Mouse (Mus musculus) hindbrain, embryonic 11.5 days (tissue): Measurements from ENCODE around the gene Tbxas1. TPM values are rescaled to one million over a fixed set of nuclear protein-coding genes. Genes with fewer than 3 reads are reported as not detected.

Experiments
- ATAC-seq: fragments of 200-750 bp; cut with Nextera tagmentation; 2 replicates; pipeline ENCODE4 v1.8.0; 2017; ENCODE audit warnings: mild to moderate bottlenecking, moderate TSS enrichment, moderate library complexity; ENCODE audit not compliant: low FRiP score
- DNase-seq: peaks from one replicate; pipeline ENCODE4 v3.0.0-alpha.2; 2015; ENCODE audit warnings: low spot score
- H3K27ac ChIP-seq: fragments of 300-500 bp; sonication (generic); 2 replicates; pipeline ENCODE4 v1.5.1; 2014; ENCODE audit warnings: mild to moderate bottlenecking, low read depth, low read length
- H3K27me3 ChIP-seq: fragments of 300-500 bp; sonication (generic); 2 replicates; pipeline ENCODE4 v1.6.1; 2014; ENCODE audit warnings: mild to moderate bottlenecking, low read length, moderate library complexity, mixed read lengths; ENCODE audit not compliant: control insufficient read depth, insufficient read depth
- H3K36me3 ChIP-seq: fragments of 300-500 bp; sonication (generic); 2 replicates; pipeline ENCODE4 v1.6.1; 2014; ENCODE audit warnings: mild to moderate bottlenecking, low read length, moderate library complexity, mixed read lengths; ENCODE audit not compliant: control insufficient read depth, insufficient read depth
- H3K4me1 ChIP-seq: fragments of 300-500 bp; sonication (generic); replicated peaks from 2 replicates; pipeline ENCODE4 v1.6.1; 2014; ENCODE audit warnings: low read length, mixed read lengths; ENCODE audit not compliant: control insufficient read depth, insufficient read depth
- H3K4me2 ChIP-seq: fragments of 300-500 bp; sonication (generic); replicated peaks from 2 replicates; pipeline ENCODE4 v1.6.1; 2014; ENCODE audit warnings: mild to moderate bottlenecking, low read depth, low read length
- H3K4me3 ChIP-seq: fragments of 300-500 bp; sonication (generic); 2 replicates; pipeline ENCODE4 v1.5.1; 2014; ENCODE audit warnings: low read depth, low read length
- H3K9ac ChIP-seq: fragments of 300-500 bp; sonication (generic); 2 replicates; pipeline ENCODE4 v1.6.1; 2014; ENCODE audit warnings: low read depth, low read length
- H3K9me3 ChIP-seq: fragments of 300-500 bp; sonication (generic); 2 replicates; pipeline ENCODE4 v1.6.1; 2016; ENCODE audit warnings: low read length; ENCODE audit not compliant: control insufficient read depth
- WGBS: fragments of 180-500 bp; shearing (Covaris S2); extraction: QIAGEN DNeasy Blood & Tissue Kit; methylation state at CpG from one replicate; pipeline ENCODE4 v1.1.7; 2014; 5-methylcytosine and 5-hydroxymethylcytosine counted together
- polyA plus RNA-seq: library from polyadenylated mRNA; unstranded; fragments of >200 nt; fragmentation: Nextera tagmentation; extraction: Ambion mirVana; gene quantifications from 2 replicates; pipeline ENCODE4 v1.2.1, GENCODE M21; 2014

Tbxas1 gene
- polyA plus RNA-seq, 1 experiment from 2014 or later = 0.69 TPM

- DNase-seq (no peak), ATAC-seq (no peak)
- H3K27me3 ChIP-seq = no peaks in the 10 kb centered on the region
- no peaks in the 10 kb centered on the region for H3K9me3 ChIP-seq
- no peak overlapping the region for H3K27ac ChIP-seq
- H3K36me3 ChIP-seq = no peaks in the 10 kb centered on the region
- WGBS = 85% methylated on average over 12 of the region's 12 CpGs
- no peak overlapping the region for H3K4me2 ChIP-seq
- H3K4me3 ChIP-seq = no peak overlapping the region
- 0 out of 2 replicates have a peak, but pooled peaks cover 2% of the 10 kb centered on the region for H3K4me1 ChIP-seq
- H3K9ac ChIP-seq = no peak overlapping the region
These were observed 128.8 kb downstream of the Tbxas1 start for GRCm38 (mm10) chr6:39004003-39004473.

DNA sequence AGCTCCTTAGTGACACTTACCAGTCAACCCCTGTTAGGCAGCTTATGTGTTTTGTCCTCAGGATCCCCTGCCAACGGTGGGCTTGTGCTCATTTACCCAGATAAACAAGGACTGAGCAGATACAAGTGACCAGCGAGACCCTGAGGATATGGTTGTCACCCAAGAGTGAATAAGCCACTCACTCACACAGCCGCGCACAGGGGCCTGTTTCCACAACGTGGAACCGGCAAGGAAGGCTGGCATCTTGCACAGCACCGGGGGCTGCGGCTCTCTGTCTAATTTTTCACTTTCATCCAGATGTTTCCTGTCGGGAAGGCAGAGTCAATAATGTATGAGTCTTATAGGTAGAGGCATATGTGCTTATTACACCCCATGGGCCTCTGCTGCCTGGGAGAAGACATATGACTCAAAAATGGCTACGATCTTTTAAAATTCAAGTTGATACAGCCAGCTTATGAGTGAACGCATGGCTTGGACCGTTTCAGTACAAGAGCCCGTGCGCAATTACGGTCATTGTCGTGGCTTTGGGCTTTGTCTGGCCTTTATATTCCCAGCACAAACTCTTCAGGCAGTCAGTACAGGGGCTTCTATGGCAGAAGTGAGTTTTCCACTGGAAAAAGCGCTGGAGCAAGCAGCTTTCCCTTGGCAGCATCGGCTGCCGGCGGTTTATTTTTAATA, 130.2 kb downstream of the Tbxas1 start:
- Histone ChIP-seq H3K4me3 (no peak overlapping the region), H3K36me3 (no peaks in the 10 kb centered on the region), H3K4me1 (0 out of 2 replicates have a peak, but pooled peaks cover 2% of the 10 kb centered on the region), H3K9me3 (no peaks in the 10 kb centered on the region), H3K9ac (no peak overlapping the region), H3K27me3 (no peaks in the 10 kb centered on the region), H3K4me2 (no peak overlapping the region), H3K27ac (no peak overlapping the region)
- DNase-seq = no peak
- ATAC-seq = no peak
- 82% methylated on average over 20 of the region's 20 CpGs for WGBS

DNA sequence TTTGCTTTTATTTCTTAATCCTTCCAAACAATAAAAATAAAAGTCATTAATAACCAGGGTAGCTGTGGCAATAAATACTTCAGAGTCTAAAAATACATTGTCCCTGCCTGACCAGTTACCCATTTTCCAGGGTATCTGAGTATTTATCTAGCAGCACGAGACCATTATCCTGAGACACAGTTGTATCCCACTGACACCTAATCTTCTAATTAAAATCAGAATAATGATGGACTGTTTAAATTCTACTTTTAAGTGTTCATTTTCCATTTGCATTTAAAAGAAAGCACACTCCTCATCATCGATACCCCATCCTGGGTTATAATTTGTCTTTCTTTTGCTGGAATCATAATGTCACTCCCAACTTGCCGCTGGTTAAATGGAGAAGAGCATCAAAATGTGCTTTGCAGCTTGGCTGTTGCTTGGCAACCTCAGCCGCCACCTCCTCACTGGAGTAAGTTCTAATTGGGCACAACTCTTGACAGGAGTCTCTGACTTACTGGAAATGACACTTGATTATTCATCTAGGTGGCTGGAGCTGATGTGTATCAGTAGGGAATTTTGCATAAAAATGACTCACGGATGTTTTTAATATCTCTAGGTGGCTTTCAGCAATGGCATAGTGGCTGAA, 130.9 kb downstream of the Tbxas1 start:
- 0 out of 2 replicates have a peak, but pooled peaks cover 2% of the 10 kb centered on the region for H3K4me1 ChIP-seq
- H3K9ac ChIP-seq = no peak overlapping the region
- no peak overlapping the region for H3K4me3 ChIP-seq
- H3K27me3 ChIP-seq = no peaks in the 10 kb centered on the region
- DNase-seq = no peak
- WGBS = 68% methylated on average over 5 of the region's 5 CpGs
- no peak overlapping the region for H3K27ac ChIP-seq
- no peak for ATAC-seq
- no peaks in the 10 kb centered on the region for H3K9me3 ChIP-seq
- H3K36me3 ChIP-seq = no peaks in the 10 kb centered on the region
- H3K4me2 ChIP-seq = no peak overlapping the region

DNA sequence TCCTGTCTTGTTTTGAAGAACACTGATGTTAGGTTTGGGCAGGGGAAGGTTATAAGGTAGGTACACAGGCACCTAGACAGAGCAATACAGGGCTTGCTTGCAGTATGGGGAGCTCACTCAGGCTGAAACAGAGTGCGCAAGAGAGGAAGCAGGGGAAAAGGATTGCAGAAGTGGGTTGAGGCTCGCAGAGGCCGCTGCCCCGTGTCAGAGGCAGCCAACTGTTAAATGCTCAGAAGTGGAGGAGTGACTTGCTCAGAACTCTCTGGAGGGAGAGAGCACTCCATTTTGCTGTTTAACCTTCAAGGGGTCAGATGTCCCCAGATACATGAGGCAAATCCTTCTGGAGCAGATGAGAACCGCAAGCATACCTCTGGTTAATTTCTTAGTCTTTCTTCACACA, 132.0 kb downstream of the Tbxas1 start:
- Histone ChIP-seq H3K27ac (no peak overlapping the region), H3K9me3 (no peaks in the 10 kb centered on the region), H3K4me3 (no peak overlapping the region), H3K9ac (no peak overlapping the region), H3K4me1 (0 out of 2 replicates have a peak, but pooled peaks cover 2% of the 10 kb centered on the region), H3K4me2 (no peak overlapping the region), H3K27me3 (no peaks in the 10 kb centered on the region), H3K36me3 (no peaks in the 10 kb centered on the region)
- DNase-seq (no peak), ATAC-seq (no peak)
- 62% methylated on average over 5 of the region's 5 CpGs for WGBS

DNA sequence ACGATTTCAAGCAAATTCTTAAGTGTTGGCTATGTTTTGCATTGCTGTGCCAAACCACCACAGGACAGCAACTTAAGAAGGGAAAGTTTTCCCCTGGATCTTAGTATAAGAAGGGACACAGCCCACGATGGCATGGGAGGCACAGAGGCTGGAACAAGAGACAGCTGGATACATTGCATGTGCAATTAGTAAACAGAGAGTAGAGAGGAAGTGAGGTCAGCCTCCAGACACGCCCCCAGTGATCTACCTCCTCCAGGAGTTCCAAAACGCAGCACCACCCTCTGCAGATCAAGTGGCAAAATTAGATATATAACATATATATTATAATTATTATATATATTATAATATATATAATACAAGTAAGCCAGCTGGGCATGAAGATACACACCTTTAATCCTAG, 132.9 kb downstream of the Tbxas1 start:
- H3K4me1 ChIP-seq = 0 out of 2 replicates have a peak, but pooled peaks cover 2% of the 10 kb centered on the region
- H3K4me2 ChIP-seq = no peak overlapping the region
- no peak overlapping the region for H3K9ac ChIP-seq
- DNase-seq (no peak), ATAC-seq (no peak)
- H3K9me3 ChIP-seq = peaks cover 2% of the 10 kb centered on the region; the same call in 1 of the 2 replicates
- no peaks in the 10 kb centered on the region for H3K36me3 ChIP-seq
- no peak overlapping the region for H3K4me3 ChIP-seq
- no peak overlapping the region for H3K27ac ChIP-seq
- H3K27me3 ChIP-seq = no peaks in the 10 kb centered on the region
- 79% methylated on average over 4 of the region's 4 CpGs for WGBS

DNA sequence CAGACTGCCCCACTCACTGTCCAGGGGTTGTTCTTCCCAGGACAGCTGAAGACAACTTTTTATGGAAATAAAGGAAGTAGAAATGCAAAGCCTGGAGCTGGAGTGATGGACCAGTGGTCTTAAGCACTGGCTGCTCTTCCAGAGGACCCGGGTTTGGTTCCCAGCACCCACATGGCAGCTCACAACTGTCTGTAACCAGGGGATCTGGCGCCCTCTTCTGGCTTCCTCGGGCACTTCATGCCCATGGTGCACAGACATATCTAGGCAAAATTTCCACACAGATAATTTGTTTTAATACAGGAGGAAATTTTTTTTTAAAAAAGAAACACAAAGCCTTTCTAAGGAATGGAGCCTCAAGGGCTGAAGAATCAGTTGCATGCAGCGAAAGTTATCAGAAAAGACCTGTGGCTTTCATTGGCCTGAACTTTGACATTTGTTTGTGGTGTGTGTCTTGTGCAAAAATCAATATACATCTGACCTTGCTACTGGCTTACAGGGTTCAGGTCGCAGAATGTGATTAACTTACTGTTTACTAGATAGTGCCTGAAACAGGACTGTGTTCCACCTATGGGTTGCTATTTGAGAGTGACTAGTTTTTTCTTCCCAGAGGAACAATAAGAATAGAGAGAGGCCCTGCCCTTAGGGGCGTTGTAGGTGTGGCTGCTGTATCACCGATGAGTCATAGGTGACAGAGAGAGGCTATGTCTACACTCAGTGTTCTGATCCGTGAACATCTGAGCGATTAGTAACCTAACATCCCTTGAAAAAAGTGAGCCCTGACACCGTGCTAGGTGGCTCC, 138.0 kb downstream of the Tbxas1 start:
- Histone ChIP-seq H3K4me3 (no peak overlapping the region), H3K36me3 (no peaks in the 10 kb centered on the region), H3K4me2 (no peak overlapping the region), H3K4me1 (no peaks in the 10 kb centered on the region), H3K9ac (no peak overlapping the region), H3K9me3 (peaks cover 2% of the 10 kb centered on the region; the same call in 1 of the 2 replicates), H3K27ac (no peak overlapping the region), H3K27me3 (no peaks in the 10 kb centered on the region)
- no peak for ATAC-seq
- DNase-seq = no peak
- 86% methylated on average over 10 of the region's 10 CpGs for WGBS

DNA sequence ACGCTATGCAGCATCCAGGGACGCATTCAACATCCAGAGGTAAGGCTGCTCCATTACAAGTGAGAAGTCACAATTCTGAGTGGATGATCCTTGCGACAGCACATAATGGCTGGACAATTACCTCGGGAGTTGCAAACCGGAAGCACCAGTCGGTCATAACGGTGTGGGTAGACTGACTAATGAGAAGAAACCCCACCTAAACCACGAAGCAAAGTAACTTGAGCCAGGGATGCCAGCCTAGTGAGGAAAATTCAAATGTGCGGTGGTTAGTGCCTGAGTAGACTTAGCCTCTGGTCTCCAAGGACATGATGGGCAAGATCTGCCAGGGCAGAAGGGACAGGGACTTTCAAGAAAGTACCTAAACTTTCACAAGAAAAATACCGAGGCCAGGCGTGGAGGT, 142.7 kb downstream of the Tbxas1 start:
- no peaks in the 10 kb centered on the region for H3K27me3 ChIP-seq
- H3K9ac ChIP-seq = no peak overlapping the region
- no peaks in the 10 kb centered on the region for H3K4me1 ChIP-seq
- no peak overlapping the region for H3K27ac ChIP-seq
- no peaks in the 10 kb centered on the region for H3K36me3 ChIP-seq
- no peak for DNase-seq
- ATAC-seq = no peak
- H3K4me3 ChIP-seq = no peak overlapping the region
- H3K4me2 ChIP-seq = no peak overlapping the region
- H3K9me3 ChIP-seq = no peaks in the 10 kb centered on the region
- 89% methylated on average over 11 of the region's 11 CpGs for WGBS

DNA sequence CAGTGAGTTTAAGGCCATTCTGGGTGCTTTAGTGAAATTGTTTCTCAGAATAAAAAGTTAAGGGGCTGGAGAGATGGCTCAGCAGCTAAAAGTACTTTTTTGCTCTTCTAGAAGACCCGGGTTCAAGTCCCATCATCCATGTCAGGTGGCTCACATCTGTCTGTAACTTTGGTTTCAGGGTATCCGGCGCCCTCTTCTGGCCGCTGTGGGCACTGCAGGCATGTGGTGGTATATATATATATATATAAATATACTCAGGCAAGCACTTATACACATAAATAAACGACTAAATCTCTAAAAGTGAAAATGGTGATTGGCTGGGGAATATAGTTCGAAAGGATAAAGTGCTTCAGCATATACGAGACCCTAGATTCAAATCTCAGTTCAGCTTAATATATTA, 143.6 kb downstream of the Tbxas1 start:
- no peak overlapping the region for H3K4me3 ChIP-seq
- DNase-seq = peak; percentile 24
- H3K9me3 ChIP-seq = no peaks in the 10 kb centered on the region
- H3K9ac ChIP-seq = no peak overlapping the region
- no peaks in the 10 kb centered on the region for H3K36me3 ChIP-seq
- no peak overlapping the region for H3K4me2 ChIP-seq
- no peaks in the 10 kb centered on the region for H3K4me1 ChIP-seq
- H3K27ac ChIP-seq = no peak overlapping the region
- WGBS = 73% methylated on average over 7 of the region's 7 CpGs
- ATAC-seq = no peak
- no peaks in the 10 kb centered on the region for H3K27me3 ChIP-seq
